Mouse (Mus musculus): Measurements from ENCODE around the gene Trim3. TPM values are rescaled to one million over a fixed set of nuclear protein-coding genes. Genes with fewer than 3 reads are reported as not detected.

The Trim3 gene
- total and polyA plus RNA-seq, 3 experiments = 20.5 to 39.8 (median 23.0) TPM

GRCm38 (mm10) chr7:105639756-105640155 lies 6.4 kb upstream of the Trim3 start, which contains the start of gene Timm10b:
Gene Timm10b, plus strand, starts transcription at chr7:105640056.
- DNase-seq = no peak
- 0% methylated on average over 2 of the region's 2 CpGs for WGBS
- Histone ChIP-seq H3K79me2 (replicated peaks; ENCODE audit: control insufficient read depth, insufficient read depth, low read length) (no peaks in the 10 kb centered on the region), H3K27ac (peak within 1 kb of the TSS; percentile 91), H3K27me3 (ENCODE audit: control insufficient read depth, insufficient read depth, low read length) (no peaks in the 10 kb centered on the region), H3K9ac (ENCODE audit: low read depth, low read length) (peak within 1 kb of the TSS; percentile 83), H3K4me3 (peak within 1 kb of the TSS; percentile 68), H3K4me1 (ENCODE audit: control insufficient read depth, insufficient read depth, low read length) (peaks cover 10% of the 10 kb centered on the region), H3K36me3 (ENCODE audit: control insufficient read depth, insufficient read depth, low read length) (peaks cover 10% of the 10 kb centered on the region)
- intact Hi-C loops (cut with DNase I) = loop anchor here (5.0 kb wide), 4 partner anchors 87 to 242 kb away; partner anchors contain the start of genes Mrpl17 and Smpd1
- TF ChIP-seq POLR2A (IDR thresholded peaks at IDR 0.05; ENCODE audit: insufficient read depth, low read depth, low read length) (no peak), EP300 (IDR thresholded peaks at IDR 0.05; ENCODE audit: insufficient read depth, low read depth, low read length) (no peak), CTCF (IDR thresholded peaks at IDR 0.05) (no peak)

- Histone ChIP-seq H3K27ac (peak overlapping the region; percentile 91; the same call in 1 of the 2 replicates), H3K36me3 (ENCODE audit: control insufficient read depth, insufficient read depth, low read length) (peaks cover 10% of the 10 kb centered on the region), H3K79me2 (replicated peaks; ENCODE audit: control insufficient read depth, insufficient read depth, low read length) (no peaks in the 10 kb centered on the region), H3K4me3 (peak overlapping the region; percentile 68), H3K9ac (ENCODE audit: low read depth, low read length) (no peak overlapping the region; the same call in 1 of the 2 replicates), H3K27me3 (ENCODE audit: control insufficient read depth, insufficient read depth, low read length) (no peaks in the 10 kb centered on the region), H3K4me1 (ENCODE audit: control insufficient read depth, insufficient read depth, low read length) (peaks cover 10% of the 10 kb centered on the region)
- intact Hi-C loops (cut with DNase I) = loop anchor here (5.0 kb wide), 1 partner anchor 242 kb away; no protein-coding TSS in a partner anchor
- WGBS = 26% methylated on average over 9 of the region's 9 CpGs
- TF ChIP-seq CTCF (IDR thresholded peaks at IDR 0.05) = no peak
- TF ChIP-seq EP300 (IDR thresholded peaks at IDR 0.05; ENCODE audit: insufficient read depth, low read depth, low read length) = no peak
- no peak for TF ChIP-seq POLR2A (IDR thresholded peaks at IDR 0.05; ENCODE audit: insufficient read depth, low read depth, low read length)
- DNase-seq = peak in 1 of 2 experiments; percentile 2
Observed at GRCm38 (mm10) chr7:105639304-105639703, 5.9 kb upstream of the Trim3 start.

- Histone ChIP-seq H3K27me3 (ENCODE audit: control insufficient read depth, insufficient read depth, low read length) (no peaks in the 10 kb centered on the region), H3K79me2 (replicated peaks; ENCODE audit: control insufficient read depth, insufficient read depth, low read length) (no peaks in the 10 kb centered on the region), H3K36me3 (ENCODE audit: control insufficient read depth, insufficient read depth, low read length) (peaks cover 10% of the 10 kb centered on the region), H3K4me1 (ENCODE audit: control insufficient read depth, insufficient read depth, low read length) (peaks cover 10% of the 10 kb centered on the region), H3K9ac (ENCODE audit: low read depth, low read length) (no peak overlapping the region), H3K27ac (no peak overlapping the region), H3K4me3 (no peak overlapping the region)
- no peak for DNase-seq
- 91% methylated on average over 6 of the region's 6 CpGs for WGBS
- no peak for TF ChIP-seq POLR2A (IDR thresholded peaks at IDR 0.05; ENCODE audit: insufficient read depth, low read depth, low read length)
- no peak for TF ChIP-seq EP300 (IDR thresholded peaks at IDR 0.05; ENCODE audit: insufficient read depth, low read depth, low read length)
- no peak for TF ChIP-seq CTCF (IDR thresholded peaks at IDR 0.05)
- intact Hi-C loops (cut with DNase I) = loop anchor here (5.0 kb wide), 1 partner anchor 241 kb away; no protein-coding TSS in a partner anchor
Observed at GRCm38 (mm10) chr7:105638776-105639175, 5.4 kb upstream of the Trim3 start.

- no peaks in the 10 kb centered on the region; the same call in 1 of the 2 replicates for H3K36me3 ChIP-seq (ENCODE audit: control insufficient read depth, insufficient read depth, low read length)
- peaks cover 6% of the 10 kb centered on the region for H3K4me1 ChIP-seq (ENCODE audit: control insufficient read depth, insufficient read depth, low read length)
- no peak overlapping the region for H3K27ac ChIP-seq
- DNase-seq = no peak
- intact Hi-C loops (cut with DNase I) = loop anchor here (5.0 kb wide), 1 partner anchor 238 kb away; no protein-coding TSS in a partner anchor
- H3K27me3 ChIP-seq (ENCODE audit: control insufficient read depth, insufficient read depth, low read length) = no peaks in the 10 kb centered on the region
- 53% methylated on average over 2 of the region's 2 CpGs for WGBS
- TF ChIP-seq EP300 (IDR thresholded peaks at IDR 0.05; ENCODE audit: insufficient read depth, low read depth, low read length) = no peak
- no peak for TF ChIP-seq POLR2A (IDR thresholded peaks at IDR 0.05; ENCODE audit: insufficient read depth, low read depth, low read length)
- no peak for TF ChIP-seq CTCF (IDR thresholded peaks at IDR 0.05)
- no peaks in the 10 kb centered on the region for H3K79me2 ChIP-seq (replicated peaks; ENCODE audit: control insufficient read depth, insufficient read depth, low read length)
- H3K9ac ChIP-seq (ENCODE audit: low read depth, low read length) = no peak overlapping the region
- H3K4me3 ChIP-seq = no peak overlapping the region
Observed at GRCm38 (mm10) chr7:105635726-105636125, 2.4 kb upstream of the Trim3 start.

GRCm38 (mm10) chr7:105634272-105634920 lies 1.0 kb upstream of the Trim3 start:
- no peak overlapping the region; the same call in 1 of the 2 replicates for H3K9ac ChIP-seq (ENCODE audit: low read depth, low read length)
- H3K27ac ChIP-seq = no peak overlapping the region; the same call in 1 of the 2 replicates
- peaks cover 1% of the 10 kb centered on the region for H3K36me3 ChIP-seq (ENCODE audit: control insufficient read depth, insufficient read depth, low read length)
- TF ChIP-seq EP300 (IDR thresholded peaks at IDR 0.05; ENCODE audit: insufficient read depth, low read depth, low read length) (no peak), CTCF (IDR thresholded peaks at IDR 0.05) (no peak), POLR2A (IDR thresholded peaks at IDR 0.05; ENCODE audit: insufficient read depth, low read depth, low read length) (no peak)
- no peaks in the 10 kb centered on the region for H3K27me3 ChIP-seq (ENCODE audit: control insufficient read depth, insufficient read depth, low read length)
- peaks cover 3% of the 10 kb centered on the region for H3K4me1 ChIP-seq (ENCODE audit: control insufficient read depth, insufficient read depth, low read length)
- intact Hi-C loops (cut with DNase I) = no loop called here
- H3K4me3 ChIP-seq = no peak overlapping the region
- DNase-seq = no peak
- H3K79me2 ChIP-seq (replicated peaks; ENCODE audit: control insufficient read depth, insufficient read depth, low read length) = no peaks in the 10 kb centered on the region
- 65% methylated on average over 9 of the region's 9 CpGs for WGBS

- Histone ChIP-seq H3K4me1 (ENCODE audit: control insufficient read depth, insufficient read depth, low read length) (peaks cover 4% of the 10 kb centered on the region), H3K9ac (ENCODE audit: low read depth, low read length) (peak overlapping the region; percentile 83), H3K79me2 (replicated peaks; ENCODE audit: control insufficient read depth, insufficient read depth, low read length) (no peaks in the 10 kb centered on the region), H3K4me3 (peak overlapping the region; percentile 56), H3K27me3 (ENCODE audit: control insufficient read depth, insufficient read depth, low read length) (no peaks in the 10 kb centered on the region), H3K36me3 (ENCODE audit: control insufficient read depth, insufficient read depth, low read length) (peaks cover 2% of the 10 kb centered on the region), H3K27ac (peak overlapping the region; percentile 88)
- intact Hi-C loops (cut with DNase I) = loop anchor here (2.0 kb wide), 1 partner anchor 103 kb away; the partner anchor contains the start of genes Ilk and Rrp8
- WGBS = 7% methylated on average over 10 of the region's 10 CpGs
- no peak for TF ChIP-seq CTCF (IDR thresholded peaks at IDR 0.05)
- no peak for TF ChIP-seq EP300 (IDR thresholded peaks at IDR 0.05; ENCODE audit: insufficient read depth, low read depth, low read length)
- no peak; the same call in 1 of the 2 replicates for TF ChIP-seq POLR2A (IDR thresholded peaks at IDR 0.05; ENCODE audit: insufficient read depth, low read depth, low read length)
- DNase-seq = no peak
Observed at GRCm38 (mm10) chr7:105633801-105634135, 397 bp upstream of the Trim3 start.

Measured in heart, adult 2 months (tissue).